Mouse (Mus musculus): Measurements from ENCODE around the gene Pced1b.

Gene Pced1b

GRCm38 (mm10) chr15:97256411-97256810, 9.5 kb downstream of the Pced1b start:
- CTCF ChIA-PET, result no interaction called here

DNA sequence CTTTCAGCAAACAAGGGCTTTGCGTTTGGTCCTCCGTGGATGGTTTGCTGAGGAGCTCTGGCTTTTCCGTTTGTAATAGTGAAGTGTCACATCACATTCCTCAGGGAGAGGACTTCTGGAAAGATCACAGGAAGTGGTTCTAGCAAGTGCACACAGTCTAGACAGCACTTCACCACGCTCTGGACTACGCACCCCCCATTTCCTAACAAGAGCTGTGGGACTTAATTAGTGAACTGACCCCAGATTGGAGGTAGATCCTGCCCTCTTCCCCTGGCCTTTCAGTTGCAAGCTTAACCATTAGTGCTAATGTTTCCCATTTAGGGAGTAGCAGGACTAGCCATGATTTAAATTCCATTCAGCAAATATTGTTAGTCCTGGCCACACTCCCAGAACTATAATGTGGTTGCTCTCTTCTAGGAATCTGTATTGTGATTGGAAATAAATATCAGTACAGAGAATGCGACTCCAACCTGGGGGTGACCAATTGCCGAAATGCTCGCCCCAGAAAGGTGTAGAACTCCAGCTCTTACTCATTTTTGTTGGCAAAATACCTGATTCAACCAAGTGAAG, 10.4 kb downstream of the Pced1b start:
- CTCF ChIA-PET, result no interaction called here

DNA sequence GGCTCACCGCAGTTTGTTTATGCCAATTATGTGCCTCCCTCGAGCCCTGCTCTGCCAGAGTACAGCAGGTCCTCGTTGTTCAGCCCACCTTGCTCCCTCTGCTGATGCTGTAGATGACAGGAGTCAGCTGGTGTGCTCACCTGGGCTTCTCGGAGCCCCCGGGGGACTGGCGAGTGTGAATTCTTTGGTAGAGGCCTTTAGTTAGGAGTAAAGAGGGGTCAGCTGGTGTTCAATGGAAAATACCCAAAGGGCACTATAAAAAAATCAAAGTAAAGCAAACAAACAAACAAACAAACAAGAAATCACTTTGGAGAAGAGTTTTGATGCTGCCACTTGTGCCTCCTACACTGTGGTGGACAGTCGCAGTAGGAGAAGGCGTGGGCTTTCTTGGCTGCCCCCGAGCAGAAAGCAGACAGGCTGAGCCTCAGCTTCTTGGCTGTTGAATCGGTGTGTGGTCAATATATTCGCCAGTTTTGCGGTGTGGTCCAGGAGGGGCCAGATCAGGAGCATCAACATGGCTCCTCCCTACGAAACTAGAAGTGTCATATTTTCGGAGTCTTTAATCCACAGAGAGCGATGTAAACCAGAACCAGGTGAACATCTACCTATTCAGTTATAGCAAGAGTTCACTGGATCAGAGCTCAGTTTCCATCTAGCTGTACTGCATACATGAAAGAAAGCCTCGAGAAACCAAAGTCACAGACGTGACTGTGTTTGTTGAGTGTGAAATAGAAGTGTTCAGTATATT, 11.8 kb downstream of the Pced1b start:
- CTCF ChIA-PET, result interaction anchor here (0.8 kb wide), 1 partner anchor 17 kb away, joined by 3 read pairs; no protein-coding TSS in a partner anchor

DNA sequence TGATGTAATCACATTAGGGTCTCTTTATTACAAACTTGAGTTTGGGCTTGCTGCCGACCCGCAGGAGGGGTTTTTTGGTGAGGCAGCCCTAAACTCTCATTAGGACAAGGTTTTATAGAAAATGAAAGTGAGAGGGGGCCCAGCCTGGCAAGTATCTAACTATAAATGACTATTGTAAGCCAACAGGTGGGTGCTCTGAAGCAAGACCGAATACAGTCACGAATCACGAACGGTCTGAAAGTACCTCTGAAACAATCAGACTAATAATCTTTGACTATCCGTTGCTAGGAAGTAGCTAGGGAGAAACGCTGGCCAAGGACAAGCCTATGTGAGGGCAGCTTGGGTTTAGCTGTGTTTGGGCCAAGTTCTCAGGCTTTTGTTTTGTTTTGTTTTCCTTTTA, 12.4 kb downstream of the Pced1b start:
- CTCF ChIA-PET, result no interaction called here

- CTCF ChIA-PET, result interaction anchor here (0.8 kb wide), 1 partner anchor 320 kb away, joined by 4 read pairs; no protein-coding TSS in a partner anchor
Observed at GRCm38 (mm10) chr15:97259968-97260597, 13.2 kb downstream of the Pced1b start.

GRCm38 (mm10) chr15:97262251-97262650, 15.3 kb downstream of the Pced1b start:
- CTCF ChIA-PET, result no interaction called here

DNA sequence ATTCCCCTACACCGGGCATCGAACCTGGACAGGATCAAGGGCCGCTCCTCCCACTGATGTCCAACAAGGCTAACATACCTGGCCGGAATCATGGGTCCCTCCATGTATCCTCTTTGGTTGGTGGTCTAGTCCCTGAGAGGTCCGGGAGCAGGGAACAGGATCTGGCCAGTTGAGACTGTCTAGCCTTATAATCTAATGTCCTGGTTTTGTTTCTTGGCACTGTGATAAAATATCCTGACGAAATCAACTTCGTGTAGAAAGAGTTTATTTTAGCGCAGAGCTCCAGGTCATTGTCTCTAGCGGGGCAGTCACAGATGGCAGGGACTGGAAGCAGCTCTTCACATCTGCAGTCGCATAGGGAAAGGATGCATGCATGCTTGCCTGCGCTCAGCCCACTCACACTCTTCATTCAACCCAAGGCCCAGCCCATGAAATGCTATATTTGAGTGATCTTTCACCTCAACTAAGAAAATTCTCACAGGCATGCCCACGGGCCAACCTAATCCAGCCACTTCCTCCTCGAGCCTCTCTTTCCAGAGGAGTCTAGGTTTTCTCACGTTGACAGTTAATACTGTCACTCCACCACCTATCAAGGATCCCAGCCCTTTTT, 19.4 kb downstream of the Pced1b start:
- CTCF ChIA-PET, result no interaction called here

DNA sequence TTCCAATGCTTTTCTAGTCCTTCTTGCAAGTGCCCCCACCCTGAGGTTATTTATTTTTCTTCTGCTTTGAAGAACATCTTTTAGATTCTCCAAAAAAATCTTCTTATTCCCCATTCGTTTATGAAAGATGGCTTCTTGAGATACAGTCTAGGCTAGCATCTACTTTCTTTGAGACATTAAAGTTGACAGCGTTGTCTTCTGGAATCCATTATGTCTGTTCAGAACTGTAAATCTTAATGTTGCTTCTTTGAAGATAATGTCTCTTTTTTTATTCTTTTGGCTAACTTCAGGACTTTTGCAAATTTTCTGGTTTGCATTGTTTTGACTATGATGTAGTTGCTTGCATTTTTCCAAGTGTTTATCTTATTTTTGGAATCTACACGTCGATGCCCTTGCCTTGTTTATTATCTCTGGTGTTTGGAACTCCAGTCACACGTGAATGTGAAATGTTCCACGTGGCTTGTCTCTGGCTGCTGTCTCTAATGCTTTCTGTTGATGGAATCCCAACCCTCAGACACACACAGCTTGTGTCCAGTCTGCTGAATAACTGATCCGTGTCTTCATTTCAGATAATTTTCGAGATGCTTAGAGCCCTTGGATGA, 20.3 kb downstream of the Pced1b start:
- CTCF ChIA-PET, result no interaction called here

DNA sequence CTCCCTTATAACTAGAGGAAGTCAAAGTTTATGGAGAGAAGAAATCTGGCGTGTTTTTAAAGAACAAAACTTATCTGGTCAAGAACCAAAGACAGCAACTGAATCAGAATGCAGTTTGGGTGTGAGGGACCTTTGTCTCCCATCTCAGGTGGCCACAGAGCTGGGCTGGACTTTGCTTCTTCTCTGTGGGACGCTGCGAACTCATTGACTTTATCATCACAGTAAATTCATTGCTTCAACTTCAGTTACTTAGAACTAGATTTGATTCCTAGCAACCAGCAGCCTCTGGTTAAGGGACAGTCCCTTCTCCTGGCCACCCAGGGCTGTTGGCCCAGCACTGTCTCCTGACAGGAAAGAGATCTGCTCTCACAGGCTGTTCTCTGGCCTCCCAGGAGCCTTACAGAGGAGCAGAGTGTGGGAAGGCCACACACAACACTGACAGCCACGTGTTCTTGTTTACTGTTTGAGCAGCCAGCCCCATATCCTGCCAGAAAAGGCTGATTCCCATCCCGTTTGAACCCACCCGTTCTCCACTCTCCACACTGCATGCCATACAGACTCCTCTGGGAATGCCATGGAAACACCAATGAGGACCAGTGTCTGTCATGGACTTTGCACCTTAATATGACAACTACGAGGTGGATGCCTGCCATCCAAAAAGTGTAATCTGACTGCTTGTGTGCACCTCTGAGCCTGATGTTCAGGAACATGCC, 25.2 kb downstream of the Pced1b start:
- CTCF ChIA-PET, result no interaction called here

GRCm38 (mm10) chr15:97272831-97273230, 25.9 kb downstream of the Pced1b start:
- CTCF ChIA-PET, result no interaction called here

DNA sequence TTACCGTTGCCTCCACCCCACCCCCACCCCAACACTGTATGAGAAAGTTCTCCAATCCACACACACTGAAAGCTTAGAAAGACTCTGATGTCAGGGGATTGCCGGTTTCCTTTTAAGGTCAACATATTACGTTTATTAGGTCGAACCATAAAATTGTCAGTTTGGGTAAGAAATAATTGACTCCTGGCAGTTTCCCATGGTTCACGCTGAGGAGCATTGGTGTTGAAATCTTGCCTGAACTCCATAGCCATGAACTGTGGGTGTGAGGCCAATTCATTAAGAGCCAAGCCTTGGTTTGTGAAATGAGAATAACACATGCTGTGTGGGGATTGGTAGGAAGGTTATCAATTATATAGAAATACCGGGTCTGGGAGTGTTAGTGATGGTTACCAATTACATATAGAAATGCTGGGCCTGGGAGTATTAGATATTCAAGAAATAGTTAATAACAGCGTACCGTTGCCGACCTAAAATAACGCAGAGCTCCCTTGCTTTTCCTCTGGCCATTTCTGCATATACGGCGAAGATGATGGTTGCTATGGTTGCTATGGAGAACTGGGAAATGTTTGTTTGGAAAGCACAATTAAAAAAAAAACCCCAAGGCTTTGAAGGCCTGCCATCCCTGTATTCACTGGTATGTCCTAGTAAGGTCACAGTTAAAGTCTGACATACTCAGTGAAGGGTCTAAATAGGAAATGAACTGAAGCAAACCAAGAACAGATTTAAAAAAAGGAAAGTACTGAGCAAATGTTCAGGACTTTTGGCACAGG, 28.9 kb downstream of the Pced1b start:
- CTCF ChIA-PET, result interaction anchor here (0.7 kb wide), 1 partner anchor 30 kb away, joined by 3 read pairs; no protein-coding TSS in a partner anchor

- CTCF ChIA-PET, result interaction anchor here (0.6 kb wide), 1 partner anchor 31 kb away, joined by 13 read pairs; no protein-coding TSS in a partner anchor
Observed at GRCm38 (mm10) chr15:97276660-97277153, 29.8 kb downstream of the Pced1b start.

DNA sequence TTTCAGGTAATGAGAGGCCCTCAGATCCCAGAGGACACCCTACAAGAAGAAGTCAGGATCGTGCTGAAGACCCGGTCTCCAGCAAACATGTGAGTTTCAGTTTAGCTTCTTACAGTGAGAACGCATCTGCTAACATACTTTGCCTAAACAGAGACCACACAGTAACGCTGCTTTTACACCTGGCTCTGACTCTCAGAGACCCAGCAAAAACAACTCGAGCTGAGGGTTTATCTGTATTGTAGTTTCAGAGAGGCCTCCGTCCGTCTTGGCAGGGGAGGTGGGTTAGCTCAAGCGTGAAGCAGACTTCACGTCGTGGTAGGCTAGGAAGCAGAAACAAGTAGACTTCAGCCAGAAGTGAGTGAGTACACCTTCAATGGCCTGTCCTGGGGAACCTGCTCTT, 30.4 kb downstream of the Pced1b start:
- CTCF ChIA-PET, result interaction anchor here (0.5 to 0.6 kb wide), 2 partner anchors 30 to 513 kb away, joined by 3 to 13 read pairs; no protein-coding TSS in a partner anchor

DNA sequence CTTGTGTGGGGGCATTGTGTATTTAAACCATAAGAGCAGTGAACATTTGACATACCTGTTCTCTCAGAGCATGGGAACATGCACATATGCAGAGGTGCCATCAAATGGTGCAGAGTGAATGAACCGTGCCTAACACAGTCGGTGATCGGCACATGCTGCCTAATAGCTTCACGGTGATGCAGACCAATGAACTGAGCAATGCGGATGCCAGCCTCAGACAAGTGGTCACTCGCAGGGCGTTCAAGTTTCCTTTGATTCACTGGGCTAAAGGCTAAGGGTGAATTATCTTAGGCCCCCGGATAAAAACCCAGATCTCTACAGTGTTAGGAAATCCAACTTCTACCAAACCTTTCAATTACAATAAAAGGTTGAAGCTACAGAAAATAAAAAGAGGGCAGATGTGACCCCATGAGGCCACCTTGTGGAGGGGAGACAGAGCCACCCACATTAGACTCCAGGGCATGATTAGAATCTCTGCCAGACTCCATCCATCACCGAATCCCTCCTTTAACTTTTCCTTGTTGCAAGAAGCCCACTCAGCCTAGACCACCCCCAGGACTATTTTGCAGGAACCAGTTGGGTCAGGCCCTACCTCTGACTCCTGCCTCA, 31.5 kb downstream of the Pced1b start:
- CTCF ChIA-PET, result interaction anchor here (0.9 kb wide), 1 partner anchor 42 kb away, joined by 3 read pairs; no protein-coding TSS in a partner anchor

- CTCF ChIA-PET, result no interaction called here
Observed at GRCm38 (mm10) chr15:97280131-97280530, 33.2 kb downstream of the Pced1b start.

GRCm38 (mm10) chr15:97280776-97281175, 33.9 kb downstream of the Pced1b start:
- CTCF ChIA-PET, result no interaction called here

GRCm38 (mm10) chr15:97281712-97282571, 35.0 kb downstream of the Pced1b start:
- CTCF ChIA-PET, result no interaction called here

GRCm38 (mm10) chr15:97282572-97282881, 35.6 kb downstream of the Pced1b start:
- CTCF ChIA-PET, result no interaction called here

DNA sequence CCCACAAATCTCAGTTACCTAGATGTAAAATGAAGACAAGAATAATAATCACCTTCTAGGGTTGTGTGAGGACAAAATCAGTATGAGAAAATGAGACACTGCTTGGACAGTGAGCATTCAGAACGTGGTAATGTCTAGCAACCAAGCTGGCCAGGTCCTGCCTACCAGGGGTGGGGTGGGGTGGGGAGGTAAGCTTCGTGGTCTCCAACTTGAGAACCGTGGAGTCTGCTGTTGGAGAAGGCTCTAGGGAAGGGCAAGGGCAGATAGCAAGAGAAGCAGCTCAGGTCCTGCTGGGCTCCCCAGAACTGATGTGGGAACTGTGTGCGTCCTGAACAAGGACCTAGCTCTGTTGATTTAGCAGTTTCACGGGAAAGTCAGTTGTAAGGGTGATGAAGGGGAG, 37.3 kb downstream of the Pced1b start:
- CTCF ChIA-PET, result no interaction called here

Data from spleen, embryonic (tissue).